Mouse (Mus musculus): ENCODE data around the gene Hist1h2bc. TPM values are rescaled to one million over a fixed set of nuclear protein-coding genes. Genes with fewer than 3 reads are reported as not detected.

The Hist1h2bc gene
- 195 TPM for polyA plus RNA-seq (2014; fragmentation: Illumina TruSeq; extraction: RNeasy Lipid Tissue Mini Kit (QIAGEN cat#74804); ENCODE audit: low read depth, low replicate concordance)

DNA sequence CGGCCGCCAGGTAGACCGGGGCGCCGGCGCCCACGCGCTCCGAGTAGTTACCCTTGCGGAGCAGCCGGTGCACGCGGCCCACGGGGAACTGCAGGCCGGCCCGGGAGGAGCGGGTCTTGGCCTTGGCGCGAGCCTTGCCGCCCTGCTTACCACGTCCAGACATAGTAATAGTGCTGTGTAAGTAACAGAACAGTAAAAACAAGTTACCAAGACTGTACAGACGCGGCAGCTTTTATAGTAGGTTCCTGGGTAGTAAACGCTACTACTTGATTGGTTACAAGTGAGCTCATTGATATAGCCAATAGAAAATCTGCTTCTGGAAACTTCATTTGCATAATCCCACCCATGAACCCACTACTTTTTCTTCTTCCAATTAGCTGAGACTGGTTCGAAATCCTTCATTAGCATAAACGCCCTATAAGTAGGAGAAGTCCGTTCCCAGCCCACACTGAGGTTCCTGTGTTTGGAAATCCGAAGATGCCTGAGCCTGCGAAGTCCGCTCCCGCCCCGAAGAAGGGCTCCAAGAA is at the start of gene Hist1h2bc, which contains the start of gene Hist1h2ac:
Gene Hist1h2bc (plus strand): TSS at position 445 of the 527 bp plus-strand sequence.
Gene Hist1h2ac (minus strand): TSS at position 194 of the 527 bp plus-strand sequence.

DNA sequence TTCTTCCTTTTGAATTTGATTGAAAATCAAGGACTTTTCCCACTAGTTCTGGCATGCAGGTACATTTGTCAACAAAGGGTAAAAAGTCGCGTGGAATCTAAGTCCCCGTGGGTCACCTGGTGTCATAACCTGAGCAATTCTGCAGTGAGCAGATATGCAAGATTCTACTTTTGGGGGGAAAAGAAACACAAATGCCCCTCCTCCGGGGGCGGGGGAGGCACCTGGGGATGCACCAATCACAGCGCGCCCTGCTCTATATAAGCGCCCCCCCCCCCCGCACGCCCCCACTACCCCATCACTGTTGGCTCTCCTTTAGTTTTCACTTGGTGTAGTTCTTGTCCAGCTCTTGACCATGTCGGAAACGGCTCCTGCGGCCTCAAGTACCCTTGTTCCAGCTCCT is 11.5 kb downstream of the Hist1h2bc start, which contains the start of gene Hist1h1t:
Gene Hist1h1t (plus strand): TSS at position 301 of the 400 bp plus-strand sequence.

DNA sequence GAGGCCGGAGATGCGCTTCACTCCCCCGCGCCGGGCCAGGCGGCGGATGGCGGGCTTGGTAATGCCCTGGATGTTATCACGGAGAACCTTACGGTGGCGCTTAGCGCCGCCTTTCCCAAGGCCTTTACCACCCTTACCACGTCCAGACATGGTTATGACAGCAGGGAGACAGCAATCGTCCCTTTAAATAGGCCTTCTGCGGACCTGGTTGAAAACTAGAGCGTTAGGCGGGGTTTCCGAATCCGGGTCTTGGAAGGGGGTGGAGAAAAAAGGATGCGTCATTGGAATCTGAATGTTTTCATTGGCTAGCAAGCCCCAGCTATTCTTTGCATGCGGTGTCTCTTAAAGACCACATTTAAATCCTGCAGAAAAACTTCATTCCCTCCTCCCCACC is 14.3 kb downstream of the Hist1h2bc start, which contains the start of gene Hist1h4c:
Gene Hist1h4c (minus strand): TSS at position 155 of the 394 bp plus-strand sequence.

DNA sequence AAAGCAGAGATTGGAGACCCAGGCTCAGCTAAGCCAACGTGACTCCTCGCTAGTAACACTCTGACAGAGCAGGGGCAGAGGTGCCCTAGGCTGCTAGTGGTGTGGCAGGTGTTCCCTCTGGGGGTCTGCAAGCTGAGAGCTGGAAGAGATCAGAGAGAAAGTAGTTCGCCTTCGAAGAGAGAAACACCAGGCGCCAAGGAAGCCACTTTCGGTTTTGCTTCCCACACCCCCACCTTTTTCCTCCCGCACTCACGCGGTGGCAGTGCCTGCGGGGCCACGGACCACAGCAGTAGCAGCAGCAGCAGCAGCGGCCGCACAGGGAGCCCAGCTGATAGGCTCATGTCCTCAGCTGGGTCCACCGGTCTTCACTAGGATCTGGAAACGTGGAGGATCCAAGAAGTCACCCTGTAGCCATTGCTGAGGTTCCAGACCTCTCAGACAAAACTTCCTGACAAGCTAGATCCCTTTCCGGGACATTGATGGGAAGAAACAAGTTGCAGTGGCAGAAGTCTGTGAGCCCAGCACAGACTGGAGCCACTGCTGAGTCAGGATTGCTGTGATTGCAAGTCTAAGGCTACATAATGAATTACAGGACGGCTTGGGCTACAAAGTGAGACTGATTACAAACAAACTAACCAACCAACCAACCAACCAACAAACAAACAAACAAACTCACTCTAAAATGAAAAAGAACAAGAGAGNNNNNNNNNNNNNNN is 26.5 kb downstream of the Hist1h2bc start, which contains the start of gene Hfe:
Gene Hfe (minus strand): TSS at position 481 of the 716 bp plus-strand sequence.

DNA sequence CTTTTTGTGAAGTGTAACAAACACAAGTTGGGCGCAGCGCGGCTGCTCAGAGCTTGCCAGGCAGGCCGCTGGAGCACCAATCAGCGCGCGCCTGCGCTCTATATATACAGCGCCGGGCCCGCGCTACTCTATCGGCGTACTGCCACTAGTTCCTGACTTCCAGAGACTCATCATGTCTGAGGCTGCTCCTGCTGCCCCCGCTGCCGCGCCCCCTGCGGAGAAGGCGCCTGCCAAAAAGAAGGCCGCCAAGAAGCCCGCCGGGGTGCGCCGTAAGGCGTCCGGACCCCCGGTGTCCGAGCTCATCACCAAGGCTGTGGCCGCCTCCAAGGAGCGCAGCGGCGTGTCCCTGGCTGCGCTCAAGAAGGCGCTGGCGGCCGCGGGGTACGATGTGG is 54.7 kb downstream of the Hist1h2bc start, which contains the start of gene Hist1h1c:
Gene Hist1h1c (plus strand): TSS at position 132 of the 392 bp plus-strand sequence.

Other genes with a start within 250 kb of the Hist1h2bc start
- gene Btn1a1, start 218.3 kb upstream of the Hist1h2bc start, polyA plus RNA-seq (2014; fragmentation: Illumina TruSeq; extraction: RNeasy Lipid Tissue Mini Kit (QIAGEN cat#74804); ENCODE audit: low read depth, low replicate concordance): not detected
- gene Btn2a2, start 195.3 kb upstream of the Hist1h2bc start, polyA plus RNA-seq (2014; fragmentation: Illumina TruSeq; extraction: RNeasy Lipid Tissue Mini Kit (QIAGEN cat#74804); ENCODE audit: low read depth, low replicate concordance): not detected
- not detected for gene Hist1h4h, start 153.1 kb upstream of the Hist1h2bc start, polyA plus RNA-seq (2014; fragmentation: Illumina TruSeq; extraction: RNeasy Lipid Tissue Mini Kit (QIAGEN cat#74804); ENCODE audit: low read depth, low replicate concordance)
- not detected for gene Hist1h2af, start 150.3 kb upstream of the Hist1h2bc start, polyA plus RNA-seq (2014; fragmentation: Illumina TruSeq; extraction: RNeasy Lipid Tissue Mini Kit (QIAGEN cat#74804); ENCODE audit: low read depth, low replicate concordance)
- not detected for gene Hist1h3g, start 148.8 kb upstream of the Hist1h2bc start, polyA plus RNA-seq (2014; fragmentation: Illumina TruSeq; extraction: RNeasy Lipid Tissue Mini Kit (QIAGEN cat#74804); ENCODE audit: low read depth, low replicate concordance)
- gene Hist1h2bh, start 140.8 kb upstream of the Hist1h2bc start, polyA plus RNA-seq (2014; fragmentation: Illumina TruSeq; extraction: RNeasy Lipid Tissue Mini Kit (QIAGEN cat#74804); ENCODE audit: low read depth, low replicate concordance): 0.37 TPM
- not detected for gene Hist1h3f, start 140.1 kb upstream of the Hist1h2bc start, polyA plus RNA-seq (2014; fragmentation: Illumina TruSeq; extraction: RNeasy Lipid Tissue Mini Kit (QIAGEN cat#74804); ENCODE audit: low read depth, low replicate concordance)
- not detected for gene Hist1h4f, start 132.6 kb upstream of the Hist1h2bc start, polyA plus RNA-seq (2014; fragmentation: Illumina TruSeq; extraction: RNeasy Lipid Tissue Mini Kit (QIAGEN cat#74804); ENCODE audit: low read depth, low replicate concordance)
- gene Hist1h1d, start 130.9 kb upstream of the Hist1h2bc start, polyA plus RNA-seq (2014; fragmentation: Illumina TruSeq; extraction: RNeasy Lipid Tissue Mini Kit (QIAGEN cat#74804); ENCODE audit: low read depth, low replicate concordance): 0.19 TPM
- not detected for gene Hist1h3e, start 121.8 kb upstream of the Hist1h2bc start, polyA plus RNA-seq (2014; fragmentation: Illumina TruSeq; extraction: RNeasy Lipid Tissue Mini Kit (QIAGEN cat#74804); ENCODE audit: low read depth, low replicate concordance)
- not detected for gene Hist1h2ae, start 113.0 kb upstream of the Hist1h2bc start, polyA plus RNA-seq (2014; fragmentation: Illumina TruSeq; extraction: RNeasy Lipid Tissue Mini Kit (QIAGEN cat#74804); ENCODE audit: low read depth, low replicate concordance)
- not detected for gene Hist1h2bg, start 112.8 kb upstream of the Hist1h2bc start, polyA plus RNA-seq (2014; fragmentation: Illumina TruSeq; extraction: RNeasy Lipid Tissue Mini Kit (QIAGEN cat#74804); ENCODE audit: low read depth, low replicate concordance)
- not detected for gene Hist1h2bf, start 110.0 kb upstream of the Hist1h2bc start, polyA plus RNA-seq (2014; fragmentation: Illumina TruSeq; extraction: RNeasy Lipid Tissue Mini Kit (QIAGEN cat#74804); ENCODE audit: low read depth, low replicate concordance)
- not detected for gene Hist1h2ad, start 109.8 kb upstream of the Hist1h2bc start, polyA plus RNA-seq (2014; fragmentation: Illumina TruSeq; extraction: RNeasy Lipid Tissue Mini Kit (QIAGEN cat#74804); ENCODE audit: low read depth, low replicate concordance)
- gene Hist1h3d, start 108.4 kb upstream of the Hist1h2bc start, polyA plus RNA-seq (2014; fragmentation: Illumina TruSeq; extraction: RNeasy Lipid Tissue Mini Kit (QIAGEN cat#74804); ENCODE audit: low read depth, low replicate concordance): not detected
- gene Hist1h4d, start 102.6 kb upstream of the Hist1h2bc start, polyA plus RNA-seq (2014; fragmentation: Illumina TruSeq; extraction: RNeasy Lipid Tissue Mini Kit (QIAGEN cat#74804); ENCODE audit: low read depth, low replicate concordance): not detected
- 0.95 TPM for gene Hist1h2be, start 63.1 kb upstream of the Hist1h2bc start, polyA plus RNA-seq (2014; fragmentation: Illumina TruSeq; extraction: RNeasy Lipid Tissue Mini Kit (QIAGEN cat#74804); ENCODE audit: low read depth, low replicate concordance)
- gene Hist1h1e, start 61.6 kb upstream of the Hist1h2bc start, polyA plus RNA-seq (2014; fragmentation: Illumina TruSeq; extraction: RNeasy Lipid Tissue Mini Kit (QIAGEN cat#74804); ENCODE audit: low read depth, low replicate concordance): 0.45 TPM
- gene Hist1h2ac, start 251 bp upstream of the Hist1h2bc start, polyA plus RNA-seq (2014; fragmentation: Illumina TruSeq; extraction: RNeasy Lipid Tissue Mini Kit (QIAGEN cat#74804); ENCODE audit: low read depth, low replicate concordance): 0.56 TPM
- not detected for gene Hist1h1t, start 11.6 kb downstream of the Hist1h2bc start, polyA plus RNA-seq (2014; fragmentation: Illumina TruSeq; extraction: RNeasy Lipid Tissue Mini Kit (QIAGEN cat#74804); ENCODE audit: low read depth, low replicate concordance)
- gene Hist1h4c, start 14.3 kb downstream of the Hist1h2bc start, polyA plus RNA-seq (2014; fragmentation: Illumina TruSeq; extraction: RNeasy Lipid Tissue Mini Kit (QIAGEN cat#74804); ENCODE audit: low read depth, low replicate concordance): 0.72 TPM
- gene Hfe, start 26.7 kb downstream of the Hist1h2bc start, polyA plus RNA-seq (2014; fragmentation: Illumina TruSeq; extraction: RNeasy Lipid Tissue Mini Kit (QIAGEN cat#74804); ENCODE audit: low read depth, low replicate concordance): 40.9 TPM
- 9.8 TPM for gene Hist1h1c, start 54.6 kb downstream of the Hist1h2bc start, polyA plus RNA-seq (2014; fragmentation: Illumina TruSeq; extraction: RNeasy Lipid Tissue Mini Kit (QIAGEN cat#74804); ENCODE audit: low read depth, low replicate concordance)
- not detected for gene Hist1h3c, start 61.4 kb downstream of the Hist1h2bc start, polyA plus RNA-seq (2014; fragmentation: Illumina TruSeq; extraction: RNeasy Lipid Tissue Mini Kit (QIAGEN cat#74804); ENCODE audit: low read depth, low replicate concordance)
- not detected for gene Hist1h2bb, start 62.5 kb downstream of the Hist1h2bc start, polyA plus RNA-seq (2014; fragmentation: Illumina TruSeq; extraction: RNeasy Lipid Tissue Mini Kit (QIAGEN cat#74804); ENCODE audit: low read depth, low replicate concordance)
- gene Hist1h2ab, start 66.9 kb downstream of the Hist1h2bc start, polyA plus RNA-seq (2014; fragmentation: Illumina TruSeq; extraction: RNeasy Lipid Tissue Mini Kit (QIAGEN cat#74804); ENCODE audit: low read depth, low replicate concordance): not detected
- gene Hist1h3b, start 68.1 kb downstream of the Hist1h2bc start, polyA plus RNA-seq (2014; fragmentation: Illumina TruSeq; extraction: RNeasy Lipid Tissue Mini Kit (QIAGEN cat#74804); ENCODE audit: low read depth, low replicate concordance): not detected
- gene Hist1h4b, start 72.8 kb downstream of the Hist1h2bc start, polyA plus RNA-seq (2014; fragmentation: Illumina TruSeq; extraction: RNeasy Lipid Tissue Mini Kit (QIAGEN cat#74804); ENCODE audit: low read depth, low replicate concordance): not detected
- not detected for gene Hist1h4a, start 77.0 kb downstream of the Hist1h2bc start, polyA plus RNA-seq (2014; fragmentation: Illumina TruSeq; extraction: RNeasy Lipid Tissue Mini Kit (QIAGEN cat#74804); ENCODE audit: low read depth, low replicate concordance)
- not detected for gene Hist1h3a, start 78.2 kb downstream of the Hist1h2bc start, polyA plus RNA-seq (2014; fragmentation: Illumina TruSeq; extraction: RNeasy Lipid Tissue Mini Kit (QIAGEN cat#74804); ENCODE audit: low read depth, low replicate concordance)
- not detected for gene Hist1h1a, start 79.5 kb downstream of the Hist1h2bc start, polyA plus RNA-seq (2014; fragmentation: Illumina TruSeq; extraction: RNeasy Lipid Tissue Mini Kit (QIAGEN cat#74804); ENCODE audit: low read depth, low replicate concordance)
- not detected for gene Trim38, start 85.7 kb downstream of the Hist1h2bc start, polyA plus RNA-seq (2014; fragmentation: Illumina TruSeq; extraction: RNeasy Lipid Tissue Mini Kit (QIAGEN cat#74804); ENCODE audit: low read depth, low replicate concordance)
- 190 TPM for gene Slc17a2, start 122.8 kb downstream of the Hist1h2bc start, polyA plus RNA-seq (2014; fragmentation: Illumina TruSeq; extraction: RNeasy Lipid Tissue Mini Kit (QIAGEN cat#74804); ENCODE audit: low read depth, low replicate concordance)
- gene Slc17a3, start 155.2 kb downstream of the Hist1h2bc start, polyA plus RNA-seq (2014; fragmentation: Illumina TruSeq; extraction: RNeasy Lipid Tissue Mini Kit (QIAGEN cat#74804); ENCODE audit: low read depth, low replicate concordance): 119 TPM
- gene Slc17a1, start 183.6 kb downstream of the Hist1h2bc start, polyA plus RNA-seq (2014; fragmentation: Illumina TruSeq; extraction: RNeasy Lipid Tissue Mini Kit (QIAGEN cat#74804); ENCODE audit: low read depth, low replicate concordance): 23.6 TPM
- 62.2 TPM for gene Slc17a4, start 230.8 kb downstream of the Hist1h2bc start, polyA plus RNA-seq (2014; fragmentation: Illumina TruSeq; extraction: RNeasy Lipid Tissue Mini Kit (QIAGEN cat#74804); ENCODE audit: low read depth, low replicate concordance)
- gene Hist1h2ba, start 250.0 kb downstream of the Hist1h2bc start, polyA plus RNA-seq (2014; fragmentation: Illumina TruSeq; extraction: RNeasy Lipid Tissue Mini Kit (QIAGEN cat#74804); ENCODE audit: low read depth, low replicate concordance): not detected